Mouse (Mus musculus) gastrocnemius, postnatal 4 days (tissue): ENCODE measurements around the gene Ankrd55. TPM values are rescaled to one million over a fixed set of nuclear protein-coding genes. Genes with fewer than 3 reads are reported as not detected.

Experiments used
- DNase-seq, 2 experiments: peaks; one replicate each; pipeline ENCODE4 v3.0.0; 2021 to 2022; ENCODE audit warnings: low spot score in 2 of 2, mixed read lengths in 2 of 2
- total RNA-seq, 2 experiments: library from RNA; stranded (reverse); gene quantifications; 2 replicates each; pipeline ENCODE4 v1.2.3; 2021

Gene Ankrd55
- total RNA-seq, 2 experiments from 2014 or later: 0.10 to 0.44 TPM

- no peak for DNase-seq
These were observed 83.5 kb downstream of the Ankrd55 start for GRCm38 (mm10) chr13:112371729-112372128.

- peak in 1 of 2 experiments; percentile 29 for DNase-seq
These were observed 87.5 kb downstream of the Ankrd55 start for GRCm38 (mm10) chr13:112375766-112376165.

GRCm38 (mm10) chr13:112378782-112379305, 90.6 kb downstream of the Ankrd55 start:
- DNase-seq: no peak

GRCm38 (mm10) chr13:112381476-112381875, 93.2 kb downstream of the Ankrd55 start:
- no peak for DNase-seq

GRCm38 (mm10) chr13:112382457-112382856, 94.2 kb downstream of the Ankrd55 start:
- no peak for DNase-seq

- DNase-seq: no peak
These were observed 94.7 kb downstream of the Ankrd55 start for GRCm38 (mm10) chr13:112382956-112383355.

GRCm38 (mm10) chr13:112383941-112384659, 95.8 kb downstream of the Ankrd55 start:
- no peak for DNase-seq

- DNase-seq: no peak
These were observed 96.8 kb downstream of the Ankrd55 start for GRCm38 (mm10) chr13:112385040-112385439.

- no peak for DNase-seq
These were observed 98.3 kb downstream of the Ankrd55 start for GRCm38 (mm10) chr13:112386494-112387075.

GRCm38 (mm10) chr13:112387279-112387678, 99.0 kb downstream of the Ankrd55 start:
- DNase-seq: no peak

GRCm38 (mm10) chr13:112388176-112388575, 99.9 kb downstream of the Ankrd55 start:
- DNase-seq: no peak

GRCm38 (mm10) chr13:112390206-112390605, 102.0 kb downstream of the Ankrd55 start:
- no peak for DNase-seq

GRCm38 (mm10) chr13:112391354-112391753, 103.1 kb downstream of the Ankrd55 start:
- no peak for DNase-seq

- no peak for DNase-seq
These were observed 105.1 kb downstream of the Ankrd55 start for GRCm38 (mm10) chr13:112393356-112393755.

GRCm38 (mm10) chr13:112394271-112394670, 106.0 kb downstream of the Ankrd55 start:
- DNase-seq: no peak

GRCm38 (mm10) chr13:112404723-112405122, 116.5 kb downstream of the Ankrd55 start:
- no peak for DNase-seq

- no peak for DNase-seq
These were observed 116.9 kb downstream of the Ankrd55 start for GRCm38 (mm10) chr13:112405184-112405583.

- DNase-seq: no peak
These were observed 118.4 kb downstream of the Ankrd55 start for GRCm38 (mm10) chr13:112406618-112407017.

GRCm38 (mm10) chr13:112407181-112407700, 119.0 kb downstream of the Ankrd55 start:
- DNase-seq: no peak

- no peak for DNase-seq
These were observed 119.7 kb downstream of the Ankrd55 start for GRCm38 (mm10) chr13:112407776-112408490.

GRCm38 (mm10) chr13:112408701-112409100, 120.5 kb downstream of the Ankrd55 start:
- DNase-seq: no peak

- DNase-seq: no peak
These were observed 121.1 kb downstream of the Ankrd55 start for GRCm38 (mm10) chr13:112409331-112409730.
